Mouse (Mus musculus) retina, postnatal 7 days (tissue): ENCODE measurements around the gene Gpr62.

Experiments
- DNase-seq: peaks from one replicate; pipeline ENCODE4 v3.0.0-alpha.2; 2012; ENCODE audit warnings: low read depth, low spot score

Gene Gpr62

DNA sequence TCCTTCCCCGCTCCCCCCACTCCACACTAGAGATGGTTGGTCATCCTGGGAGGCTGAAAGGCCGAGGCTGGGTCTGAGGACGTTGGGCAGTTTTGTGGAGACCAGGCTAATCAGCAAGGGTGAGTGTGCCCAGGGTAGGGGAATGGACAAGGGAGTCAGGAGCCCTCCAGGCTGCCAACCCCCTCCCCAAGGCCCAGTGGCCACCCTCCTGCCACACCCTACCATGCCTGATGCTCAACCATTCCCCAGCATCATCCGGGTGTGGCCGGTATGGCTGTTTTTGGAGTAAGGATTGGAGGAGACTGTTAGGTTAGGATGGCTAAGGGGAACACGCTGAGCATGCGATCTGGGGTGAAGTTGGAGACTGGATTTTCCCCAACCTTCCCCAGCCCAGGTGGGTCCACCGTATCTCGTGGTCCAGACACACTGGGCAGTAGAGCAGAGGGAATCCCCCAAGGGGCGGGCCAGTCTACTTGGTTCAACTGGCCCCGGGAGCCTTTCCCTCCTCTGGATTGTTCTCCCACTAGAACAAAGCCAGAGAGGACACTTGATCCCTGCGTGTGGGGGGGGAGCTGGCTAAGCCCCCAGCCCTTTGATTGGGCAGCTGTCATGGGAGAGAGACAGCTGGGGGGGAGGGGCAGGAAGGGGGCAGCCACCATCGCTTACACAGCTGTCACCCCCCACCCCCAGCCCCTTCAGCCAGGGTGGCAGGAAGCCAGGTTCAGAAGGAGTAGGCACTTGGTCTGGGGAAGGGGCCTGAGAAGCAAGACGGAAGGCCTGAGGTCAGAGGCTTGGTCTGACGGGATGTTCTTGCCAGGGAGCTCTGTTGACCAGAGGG, 9.2 kb downstream of the Gpr62 start:
- DNase-seq = peak; percentile 78

DNA sequence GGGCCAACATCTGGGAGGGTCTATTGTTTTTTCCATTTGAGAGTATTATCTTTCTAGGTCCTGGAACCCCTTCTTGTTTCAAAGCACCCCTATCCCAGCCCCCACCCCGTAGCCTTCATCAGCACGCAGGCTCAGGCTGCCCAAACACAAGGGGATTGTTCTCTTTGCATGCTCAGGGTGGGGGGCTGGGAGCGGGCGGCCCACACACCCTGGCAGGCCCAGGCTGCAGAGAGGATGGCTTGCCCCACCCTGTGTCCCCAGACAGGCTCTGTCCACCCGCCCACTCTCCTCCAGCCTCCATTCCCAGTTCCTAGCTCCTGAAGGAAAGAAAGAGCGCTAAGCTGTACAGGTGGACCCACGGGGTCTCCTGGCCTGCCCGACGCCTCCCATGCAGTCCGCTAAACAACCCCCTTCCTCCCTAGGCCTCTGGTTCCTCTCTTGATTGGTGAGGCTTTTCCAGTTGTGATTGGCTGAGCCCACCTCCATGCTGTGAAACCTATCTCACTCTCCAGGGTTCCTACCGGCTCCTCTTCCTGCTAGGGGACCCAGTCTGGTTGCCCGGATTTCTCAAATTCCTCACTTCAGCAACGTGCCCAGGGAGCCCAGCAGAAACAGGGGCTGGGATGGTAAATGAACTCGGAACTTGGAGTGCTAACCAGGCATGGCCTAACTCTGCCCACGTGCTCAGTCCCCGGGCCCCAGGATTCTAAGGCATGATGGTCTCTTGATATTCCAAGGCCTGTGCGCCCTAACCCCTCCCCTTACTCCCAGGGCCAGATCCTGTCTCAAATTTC, 10.7 kb downstream of the Gpr62 start:
- DNase-seq = no peak

DNA sequence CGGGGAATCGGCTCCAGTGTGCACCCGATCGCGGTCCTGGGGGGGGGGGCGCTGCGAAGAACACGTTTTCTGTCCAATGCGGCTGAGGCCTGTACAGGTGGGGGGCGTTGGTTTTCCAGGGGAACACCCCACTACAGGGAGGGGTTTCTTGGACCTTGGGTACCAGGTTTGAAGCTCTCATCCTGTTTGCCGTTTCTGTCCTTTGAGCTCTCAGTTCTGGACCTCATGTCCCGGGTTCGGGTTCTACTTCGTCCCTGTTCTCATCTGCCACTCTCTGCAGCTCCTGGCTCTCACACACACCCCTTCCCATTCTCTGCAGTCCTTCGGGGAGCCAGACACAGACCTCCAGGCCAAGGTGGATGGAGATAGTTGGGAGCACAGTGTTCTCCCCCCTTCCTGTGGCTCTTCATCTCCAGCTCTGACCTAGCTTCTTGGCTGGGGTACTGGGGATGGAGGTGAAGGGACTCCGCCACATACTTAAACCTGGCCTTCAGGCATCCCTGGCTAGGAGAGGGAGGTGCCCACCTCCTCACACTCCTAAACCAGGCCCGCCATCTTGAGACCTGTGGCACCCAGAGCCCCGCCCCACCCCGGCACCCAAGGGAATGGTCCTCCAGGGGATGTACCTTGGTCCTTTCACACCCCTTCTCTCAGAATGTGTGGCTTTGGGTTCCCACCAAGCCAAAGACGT, 11.5 kb downstream of the Gpr62 start:
- DNase-seq = no peak

DNA sequence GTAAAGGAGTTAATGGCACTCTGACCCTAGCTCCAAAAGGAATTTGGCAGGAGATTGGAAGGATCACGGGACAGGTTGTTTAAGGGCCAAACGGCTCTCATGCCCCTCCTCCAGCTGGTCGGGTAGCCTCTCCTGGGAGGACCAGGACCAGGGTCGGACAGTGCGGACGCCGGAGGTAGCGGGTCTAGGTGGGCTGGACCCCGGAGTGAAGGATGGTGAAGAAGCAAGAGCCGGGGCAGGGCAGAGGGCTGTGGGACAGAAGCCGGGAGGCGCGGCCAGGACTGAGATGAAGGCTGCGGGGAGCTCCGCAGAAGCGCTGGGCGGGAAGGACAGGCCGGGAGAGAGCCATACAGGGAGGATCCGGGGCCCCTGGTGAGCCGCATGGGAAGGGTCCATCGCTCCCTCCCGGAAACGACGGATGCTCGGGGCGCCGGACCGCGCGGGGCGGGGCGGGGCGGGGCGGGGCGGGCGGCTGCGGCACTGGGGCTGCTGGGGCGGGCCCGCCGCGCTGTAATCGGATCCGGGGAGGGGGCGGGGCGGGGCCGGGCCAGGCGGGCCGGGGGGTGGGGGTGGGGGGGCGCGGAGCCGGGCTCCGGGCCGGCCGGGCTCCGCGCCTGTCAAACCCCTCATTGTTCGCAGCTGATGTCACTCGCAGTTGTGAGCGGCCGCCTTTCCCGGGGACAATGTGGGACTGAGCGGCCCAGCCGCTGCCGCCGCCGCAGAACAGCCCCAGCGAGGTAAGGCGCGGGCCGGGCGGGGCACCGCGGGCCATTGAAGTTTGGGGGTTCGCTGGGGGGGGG, 12.3 kb downstream of the Gpr62 start, which contains the start of gene Pcbp4:
Gene Pcbp4 (plus strand): TSS at position 21 of the 800 bp plus-strand sequence.
- DNase-seq = no peak

DNA sequence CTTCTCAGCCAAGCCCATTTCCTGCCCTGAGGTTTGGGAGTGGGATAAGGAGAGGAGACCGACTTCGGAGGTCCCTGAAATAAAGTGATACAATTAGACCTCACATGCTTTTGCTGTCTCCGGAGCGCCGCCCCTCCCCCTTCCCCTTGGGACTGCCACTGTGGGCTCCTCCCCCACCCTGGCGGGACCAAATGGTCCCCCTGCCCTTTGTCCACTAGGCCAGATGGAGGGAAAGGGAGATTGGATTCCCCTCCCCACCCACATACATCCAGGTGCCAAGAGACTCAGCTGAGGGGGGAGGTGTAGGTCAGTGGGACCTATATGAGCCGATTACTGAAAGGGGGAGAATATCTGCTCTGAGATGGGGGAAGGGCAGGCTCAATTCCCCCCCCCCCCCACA, 12.9 kb downstream of the Gpr62 start:
- no peak for DNase-seq

DNA sequence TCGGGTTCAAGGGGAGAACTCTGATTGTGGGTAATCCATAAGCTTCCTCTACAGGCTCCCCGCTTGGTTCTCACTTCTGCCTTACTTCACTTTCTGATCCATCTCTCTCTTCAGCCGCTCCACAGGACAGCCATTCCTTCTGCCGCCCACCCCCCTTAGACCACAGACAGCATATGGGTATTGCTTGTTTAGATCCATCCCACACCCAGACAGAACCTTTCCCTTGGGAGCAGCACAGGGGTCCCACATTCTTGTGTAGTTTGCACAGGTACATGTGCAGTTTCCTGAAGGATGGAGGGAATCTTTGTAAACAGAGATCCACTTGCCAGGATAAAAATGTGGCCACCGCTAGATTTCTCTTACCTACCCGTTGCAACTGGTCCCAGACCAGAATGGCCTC, 13.4 kb downstream of the Gpr62 start:
- DNase-seq = no peak

DNA sequence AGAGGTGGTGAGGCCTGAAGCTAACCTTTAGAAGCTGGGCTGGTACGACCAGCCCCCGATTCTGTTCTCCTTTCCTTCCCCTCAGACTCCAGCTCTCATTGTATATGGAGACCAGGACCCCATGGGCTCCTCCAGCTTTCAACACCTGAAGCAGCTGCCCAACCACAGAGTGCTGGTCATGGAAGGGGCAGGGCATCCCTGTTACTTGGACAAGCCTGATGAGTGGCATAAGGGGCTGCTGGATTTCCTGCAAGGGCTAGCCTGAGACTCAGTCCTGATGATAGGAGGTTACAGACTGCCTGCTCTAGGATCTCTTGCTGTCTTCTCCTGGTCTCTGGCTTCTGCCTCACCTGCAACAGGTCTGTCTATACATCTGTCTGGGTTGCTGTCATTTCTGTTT, 13.8 kb downstream of the Gpr62 start:
- no peak for DNase-seq

DNA sequence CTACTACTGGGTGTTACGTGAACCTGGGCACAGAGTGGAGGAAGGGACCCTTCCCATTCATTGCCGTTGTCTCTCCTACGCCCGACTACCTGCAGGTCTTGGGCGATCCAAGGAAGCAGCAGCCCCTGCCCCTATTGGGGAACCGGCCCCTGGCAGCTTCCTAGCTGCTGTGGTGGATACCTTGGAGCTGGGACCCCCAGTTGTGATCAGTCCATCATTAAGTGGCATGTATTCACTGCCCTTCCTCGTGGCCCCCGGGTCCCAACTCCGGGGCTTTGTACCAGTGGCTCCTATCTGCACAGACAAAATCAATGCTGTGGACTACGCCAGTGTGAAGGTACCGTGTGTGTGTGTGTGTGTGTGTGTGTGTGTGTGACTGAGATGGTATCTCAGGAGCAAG, 14.4 kb downstream of the Gpr62 start:
- no peak for DNase-seq

DNA sequence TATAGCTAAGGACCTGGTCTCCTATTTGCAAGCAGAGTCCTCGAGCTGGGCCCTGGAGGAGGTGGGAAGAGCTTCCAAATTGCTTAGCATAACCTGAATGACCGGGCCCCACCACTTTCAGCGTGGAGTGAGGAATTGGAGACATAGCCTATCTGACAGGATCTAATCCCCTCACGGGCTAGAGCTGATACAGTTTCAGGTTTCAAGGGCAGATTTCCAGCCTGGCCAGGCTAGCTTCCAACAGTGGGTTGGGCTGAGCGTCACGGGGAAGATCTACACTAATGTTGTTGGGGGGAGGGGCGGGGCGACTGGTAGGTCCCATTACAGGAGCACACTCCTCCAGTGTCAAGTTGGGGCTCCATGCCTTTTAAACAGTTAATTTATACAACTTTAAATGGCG, 15.1 kb downstream of the Gpr62 start:
- DNase-seq = no peak

DNA sequence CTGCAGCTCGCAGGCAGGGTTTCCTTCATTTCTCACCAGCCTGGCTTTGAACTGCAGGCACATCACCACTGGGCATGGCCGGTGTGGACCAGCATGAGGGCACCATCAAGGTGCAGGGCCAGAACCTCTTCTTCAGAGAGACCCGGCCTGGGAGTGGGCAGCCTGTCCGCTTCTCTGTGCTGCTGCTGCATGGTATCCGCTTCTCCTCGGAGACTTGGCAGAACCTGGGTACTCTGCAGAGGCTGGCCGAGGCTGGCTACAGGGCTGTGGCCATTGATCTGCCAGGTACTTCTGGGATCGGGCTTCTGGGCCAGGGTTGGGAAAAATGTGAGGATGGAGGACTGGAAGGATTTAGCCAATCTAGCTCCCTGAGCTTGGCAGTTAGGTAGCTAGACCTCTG, 15.8 kb downstream of the Gpr62 start:
- no peak for DNase-seq

DNA sequence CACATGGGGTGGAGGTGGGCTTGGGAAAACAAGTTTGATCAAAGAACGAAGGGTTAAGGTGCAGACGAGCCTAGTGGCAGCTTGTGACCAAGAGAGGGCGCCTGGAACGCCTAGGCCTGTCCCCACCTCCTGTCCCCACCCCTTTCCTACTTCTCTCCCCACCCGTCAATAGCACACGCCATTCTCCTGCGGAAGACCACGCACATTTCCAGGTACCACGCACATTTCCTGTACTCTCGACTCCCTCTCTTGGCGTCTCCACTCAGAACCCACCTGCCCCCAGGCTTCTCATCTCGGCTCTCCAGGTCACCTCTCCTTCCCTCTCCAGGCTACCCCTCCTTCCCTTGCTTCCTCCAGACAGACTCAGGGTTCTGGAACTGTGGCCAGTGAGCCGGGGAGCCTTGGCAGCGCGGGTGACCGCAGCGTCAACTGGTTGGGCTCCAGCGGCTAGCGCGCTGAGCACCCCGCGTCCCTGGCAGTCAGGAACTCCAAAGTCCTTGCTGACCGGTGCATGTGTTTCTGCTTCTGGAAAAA, 17.2 kb downstream of the Gpr62 start:
- no peak for DNase-seq

DNA sequence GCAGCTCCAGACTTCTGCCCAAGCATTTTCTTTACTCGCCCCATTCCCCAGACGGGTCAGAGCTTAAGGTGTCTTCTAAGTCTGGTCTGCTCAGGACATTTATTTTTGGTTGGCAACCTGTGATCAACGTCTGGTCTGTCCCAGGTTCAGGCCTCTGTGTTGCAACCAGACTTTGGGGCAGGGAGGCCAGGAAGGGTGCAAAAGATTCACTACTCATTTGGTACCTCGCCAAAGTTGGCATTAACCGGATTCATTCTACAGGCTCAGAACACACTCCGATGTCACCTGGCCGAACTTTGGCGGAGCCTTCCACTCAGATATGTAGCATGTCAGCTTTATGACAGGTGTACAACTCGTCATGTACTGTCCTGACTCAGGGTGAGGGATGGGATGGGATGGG, 17.8 kb downstream of the Gpr62 start:
- no peak for DNase-seq

DNA sequence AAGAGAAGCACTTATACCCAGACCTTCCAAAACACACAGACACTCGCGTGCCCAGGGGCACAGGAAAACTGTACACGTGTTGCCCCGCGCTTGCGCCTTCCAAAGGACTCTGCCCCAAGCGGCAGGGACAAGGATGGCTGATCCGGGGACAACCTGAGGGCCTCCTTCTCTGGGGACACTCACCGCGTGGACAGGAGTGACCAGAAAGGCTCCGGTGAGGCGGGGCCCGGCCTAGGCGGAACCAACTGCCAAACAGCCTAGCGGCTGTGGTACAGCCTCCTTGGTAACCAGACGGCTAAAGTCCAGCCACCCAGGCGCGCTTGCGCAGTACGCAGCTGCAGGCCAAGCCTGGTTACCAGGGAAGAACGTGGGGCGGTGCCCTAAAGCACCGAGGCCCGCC, 18.4 kb downstream of the Gpr62 start, which contains the start of the genes Abhd14b and Abhd14a:
Gene Abhd14b (plus strand): TSS at position 112 of the 400 bp plus-strand sequence.
Gene Abhd14a (minus strand): TSS at position 331 of the 400 bp plus-strand sequence.
- peak; percentile 73 for DNase-seq

DNA sequence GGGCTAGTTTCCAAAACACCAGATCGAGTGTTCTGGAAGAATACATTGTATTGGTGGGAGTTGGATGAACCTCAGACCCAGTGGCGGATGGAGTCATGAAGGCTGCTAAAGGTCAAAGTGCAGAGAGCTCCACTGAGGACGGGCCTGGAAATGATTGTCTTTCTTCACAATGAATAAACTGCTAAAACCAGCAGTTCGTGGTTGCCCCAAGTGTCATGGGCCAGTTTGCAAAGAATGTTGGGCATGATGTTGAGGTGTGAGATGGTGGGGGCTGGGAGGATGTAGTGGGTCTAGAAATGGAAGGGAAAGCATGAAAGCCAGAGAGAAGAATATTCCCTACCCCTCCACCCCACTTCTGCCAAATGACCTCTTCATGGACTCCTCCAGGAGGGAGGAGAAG, 20.9 kb downstream of the Gpr62 start:
- no peak for DNase-seq

DNA sequence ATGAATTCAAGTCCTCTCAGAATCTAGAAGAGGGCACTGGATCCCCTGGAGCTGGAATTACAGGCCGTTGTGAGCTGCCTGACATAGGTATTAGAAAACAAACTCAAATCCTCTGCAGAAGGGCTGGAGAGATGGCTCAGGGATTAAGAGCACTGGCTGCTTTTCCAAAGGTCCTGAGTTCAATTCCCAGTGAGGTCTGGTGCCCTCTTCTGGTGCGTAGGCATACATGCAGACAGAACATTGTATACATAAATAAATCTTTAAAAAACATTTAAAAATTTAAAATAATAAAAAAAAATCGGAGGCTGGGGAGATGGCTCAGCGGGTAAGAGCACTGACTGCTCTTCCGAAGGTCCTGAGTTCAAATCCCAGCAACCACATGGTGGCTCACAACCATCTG, 23.1 kb downstream of the Gpr62 start:
- DNase-seq = no peak

DNA sequence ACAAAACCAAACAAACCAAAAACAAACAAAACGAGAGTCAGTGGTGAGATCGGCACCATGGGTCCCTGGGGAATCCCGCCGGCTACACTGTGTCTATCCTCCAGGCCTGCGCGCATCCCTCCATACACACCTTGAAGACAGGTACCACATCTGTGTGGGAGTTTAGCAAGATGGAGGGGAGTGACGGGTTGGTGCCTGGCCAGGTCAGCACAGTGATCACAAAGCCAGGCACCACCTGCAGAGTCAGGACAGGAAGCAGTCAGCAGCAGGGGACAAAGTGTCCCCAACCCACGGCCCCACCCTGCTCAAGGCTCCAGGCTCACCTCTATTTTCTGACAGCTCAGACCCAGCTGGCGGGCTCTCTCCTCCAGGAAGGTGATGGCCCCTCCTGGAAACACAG, 29.2 kb downstream of the Gpr62 start:
- DNase-seq = no peak

DNA sequence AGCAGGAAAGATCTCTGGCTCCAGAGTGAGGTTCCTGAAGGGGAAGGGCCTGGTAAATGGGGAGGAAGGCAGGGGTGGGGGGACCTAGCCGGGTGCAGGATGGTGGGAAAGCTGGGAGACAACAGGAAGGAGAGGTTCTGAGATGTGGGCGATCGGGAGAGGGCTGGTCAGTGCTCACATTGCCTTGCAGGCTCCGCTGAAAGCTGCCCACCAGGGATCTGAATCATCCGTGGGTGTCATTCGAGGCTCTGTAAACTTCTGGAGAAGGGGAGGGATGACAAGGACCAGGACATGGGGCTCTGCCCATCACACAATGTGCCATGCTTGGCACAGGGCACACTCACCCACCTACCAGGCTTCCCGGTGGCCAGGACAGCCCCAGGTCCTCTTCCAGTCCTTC, 32.3 kb downstream of the Gpr62 start:
- no peak for DNase-seq

DNA sequence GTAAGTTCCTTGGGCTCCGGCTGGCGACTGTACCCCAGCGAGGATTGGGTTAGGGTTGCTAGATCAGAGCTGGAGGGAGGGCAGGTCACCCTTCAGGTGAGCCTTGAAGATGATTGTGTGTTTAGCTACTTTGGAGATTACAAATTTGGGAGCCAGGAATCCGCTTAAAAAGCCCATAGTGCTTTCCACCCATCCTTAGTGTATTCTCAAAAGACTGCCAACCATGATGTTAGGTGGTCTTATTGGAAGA, 35.8 kb downstream of the Gpr62 start:
- DNase-seq = no peak

DNA sequence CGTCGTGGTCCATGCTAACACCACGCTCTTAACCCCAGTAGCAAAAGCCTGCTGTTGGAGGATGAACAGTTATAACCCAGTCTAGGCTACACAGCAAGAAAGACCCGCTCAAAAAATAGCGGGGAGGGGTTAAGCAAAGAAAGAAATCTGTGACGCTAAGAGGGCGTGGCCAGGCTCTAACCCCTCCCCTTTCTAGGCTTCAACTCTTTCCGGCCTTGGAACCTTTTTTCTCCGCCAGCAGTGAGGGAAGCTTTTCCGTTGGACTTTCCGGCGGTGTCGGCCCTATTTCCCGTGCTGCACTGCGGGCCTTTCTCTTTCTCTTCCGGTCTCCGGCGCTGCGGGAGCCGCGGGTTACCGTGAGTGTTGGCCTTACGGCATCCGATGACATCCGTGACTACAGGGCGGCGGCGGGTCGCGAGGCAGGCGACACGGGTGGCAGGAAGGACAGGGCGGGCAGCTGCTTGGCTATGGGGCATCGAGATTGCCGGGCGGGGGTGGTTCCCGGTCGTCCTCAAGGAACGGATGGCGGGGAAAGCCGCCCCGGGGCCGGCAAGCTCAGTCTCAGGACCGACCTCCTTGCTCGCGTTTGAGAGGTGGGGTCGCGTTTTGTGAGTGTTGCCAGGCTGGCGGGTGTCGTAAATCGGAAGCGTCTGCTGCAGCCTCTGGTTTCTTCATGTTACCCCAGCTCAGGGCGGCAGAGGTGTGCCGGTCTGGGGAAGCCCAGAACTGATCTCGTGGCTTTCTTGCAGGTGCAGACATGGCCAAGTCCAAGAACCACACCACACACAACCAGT, 36.3 kb downstream of the Gpr62 start, which contains the start of gene Rpl29:
Gene Rpl29 (plus strand): TSS at position 234 of the 794 bp plus-strand sequence.
- peak; percentile 94 for DNase-seq

DNA sequence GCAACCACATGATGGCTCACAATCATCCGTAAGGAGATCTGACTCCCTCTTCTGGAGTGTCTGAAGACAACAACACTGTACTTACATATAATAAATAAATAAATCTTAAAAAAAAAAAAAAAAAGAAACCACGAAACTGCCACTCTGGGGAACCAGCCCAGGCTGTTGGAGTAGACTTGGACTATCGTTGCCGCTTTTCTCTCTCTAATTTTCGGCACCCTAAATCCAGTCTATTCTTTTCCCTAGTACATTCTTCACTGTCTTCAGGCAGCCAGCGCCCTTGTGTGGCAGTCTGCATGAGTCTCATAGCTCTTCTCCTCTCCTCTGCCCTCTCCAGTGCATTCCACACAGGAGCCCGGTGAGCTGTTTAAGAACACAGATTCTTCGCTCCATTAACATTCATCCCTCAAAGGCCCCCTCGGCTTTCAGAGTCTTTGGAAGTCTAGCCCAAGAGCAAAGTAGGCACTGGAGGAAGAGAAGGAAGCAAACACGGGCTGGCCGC, 37.0 kb downstream of the Gpr62 start:
- DNase-seq = no peak
